13 mouse cellular contexts compared by ENCODE assay signal in the genomic region with DNA sequence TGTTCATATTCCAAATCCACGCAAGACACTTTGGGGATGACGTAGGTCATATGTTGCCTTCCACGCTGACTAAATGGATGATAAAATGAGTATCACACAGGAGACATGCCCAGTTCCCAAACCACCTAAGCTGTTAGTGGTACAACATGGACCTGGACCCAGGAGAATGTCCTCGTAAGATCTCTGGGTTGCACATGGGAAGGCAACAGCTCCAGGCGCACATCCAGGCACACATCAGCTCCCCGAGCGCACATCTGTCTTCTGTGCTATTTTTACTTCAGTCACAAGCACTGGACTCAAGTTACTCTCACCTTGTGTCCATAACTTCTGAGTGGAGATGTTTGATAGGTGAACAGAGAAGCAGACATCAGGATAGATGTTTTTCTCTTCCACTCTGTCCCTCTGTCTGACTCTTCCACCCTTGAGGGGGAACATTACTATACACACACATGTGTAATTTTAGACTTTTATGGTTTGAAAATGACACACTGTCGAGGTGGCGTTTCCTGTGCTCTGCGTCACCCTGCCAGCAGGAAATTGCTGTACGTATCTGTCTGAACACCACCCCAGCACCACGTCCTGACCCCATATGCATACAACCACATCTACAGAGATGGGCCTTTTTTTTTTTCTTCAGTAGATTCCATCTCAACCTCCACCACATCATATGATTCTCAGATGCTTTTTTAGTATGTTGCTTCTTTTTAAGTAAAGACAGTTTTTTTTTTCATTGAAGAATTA. TPM values are rescaled to one million over a fixed set of nuclear protein-coding genes. Genes with fewer than 3 reads are reported as not detected.
DNase-seq lines count a peak whose midpoint lies in the region; ATAC-seq and TF ChIP-seq lines count a peak whose summit lies in the region.
"Had no signal": no experiment of that assay in that cellular context is flagged by ENCODE, and none has a peak within 500 bp of the region (broad histone marks: within the 10 kb centered on the region; RNA-seq: fewer than 3 reads in every experiment).

No protein-coding gene starts in this region.

- no peaks in the 10 kb centered on the region for H3K36me3 ChIP-seq in heart, postnatal 0 days (replicated peaks; ENCODE audit: control insufficient read depth, insufficient read depth, low read length)
- H3K36me3 ChIP-seq: intestine, embryonic 15.5 days had no signal

- H3K9me3 ChIP-seq in heart, postnatal 0 days (replicated peaks; ENCODE audit: control insufficient read depth, low read length) = no peaks in the 10 kb centered on the region
- H3K9me3 ChIP-seq: forebrain, embryonic 13.5 days; intestine, embryonic 15.5 days had no signal

- ATAC-seq in heart, postnatal 0 days (ENCODE audit: insufficient read depth, low read depth) = peak; percentile 53; the same call in 1 of the 2 replicates
- ATAC-seq in common myeloid progenitor, adult 5-6 weeks (replicated peaks; ENCODE audit: low read depth, poor library complexity, severe bottlenecking) = peak; percentile 93
- peak; percentile 76 for ATAC-seq in monocyte, adult 5-6 weeks (replicated peaks; ENCODE audit: insufficient number of reproducible peaks, low FRiP score, low TSS enrichment, poor library complexity, severe bottlenecking)
- ATAC-seq: forebrain, embryonic 13.5 days; intestine, embryonic 15.5 days had no signal

- no peak overlapping the region for H3K9ac ChIP-seq in heart, postnatal 0 days (replicated peaks; ENCODE audit: low read depth, low read length)
- H3K9ac ChIP-seq: forebrain, embryonic 13.5 days; intestine, embryonic 15.5 days; liver, embryonic 14.5 days had no signal

- WGBS in heart, postnatal 0 days = 40% methylated on average over 12 of the region's 12 CpGs

- H3K27me3 ChIP-seq in heart, postnatal 0 days (ENCODE audit: control insufficient read depth, insufficient read depth, low read length) = no peaks in the 10 kb centered on the region
- H3K27me3 ChIP-seq: forebrain, embryonic 13.5 days; intestine, embryonic 15.5 days had no signal

- no peak overlapping the region for H3K4me3 ChIP-seq in heart, postnatal 0 days (ENCODE audit: low read depth, low read length)
- H3K4me3 ChIP-seq: forebrain, embryonic 13.5 days; intestine, embryonic 15.5 days had no signal

- H3K27ac ChIP-seq in heart, postnatal 0 days (ENCODE audit: low read depth) = 0 out of 2 replicates have a peak overlapping the region, but pooled peaks have one; percentile 12
- H3K27ac ChIP-seq: forebrain, embryonic 13.5 days; intestine, embryonic 15.5 days; liver, embryonic 14.5 days had no signal

- TF ChIP-seq CTCF in heart, postnatal 0 days (IDR thresholded peaks at IDR 0.05; ENCODE audit: low read depth) = no peak

- peaks cover 26% of the 10 kb centered on the region for H3K4me1 ChIP-seq in heart, postnatal 0 days (ENCODE audit: control insufficient read depth, insufficient read depth)
- H3K4me1 ChIP-seq: forebrain, embryonic 13.5 days; intestine, embryonic 15.5 days had no signal

- no peak overlapping the region for H3K4me2 ChIP-seq in heart, postnatal 0 days (ENCODE audit: low read depth, low read length)
- H3K4me2 ChIP-seq: forebrain, embryonic 13.5 days; intestine, embryonic 15.5 days had no signal

- no peak for DNase-seq in heart, postnatal 0 days (ENCODE audit: low spot score)
- no peak for DNase-seq in heart, postnatal 4 days
- DNase-seq in thymus, postnatal 25 days = peak; percentile 63
- no peak for DNase-seq in ovary, postnatal 14 days (ENCODE audit: low spot score)
- no peak for DNase-seq in kidney, postnatal 4 days
- DNase-seq: cerebellum, adult 9-10 months; right cerebral cortex, adult 18-20 months had no signal

- no peak for TF ChIP-seq EP300 in heart, postnatal 0 days (IDR thresholded peaks at IDR 0.05; ENCODE audit: low read depth)

RNA-seq across cellular contexts. Expression of gene Sytl2, which starts 51.6 kb away (rescaled TPM):
- total RNA-seq in heart, postnatal 0 days (2014; rRNA removed; ENCODE audit: low replicate concordance) = 4.6 and 7.0 TPM in 2 replicates
- polyA plus RNA-seq in heart, postnatal 0 days (2015; fragmentation: Nextera tagmentation; extraction: Ambion mirVana) = 8.0 and 8.7 TPM in 2 replicates
- total RNA-seq in heart, postnatal 4 days (2021) = 10 to 100 TPM; 15.5 to 15.9 TPM
- total RNA-seq in common myeloid progenitor, adult 5-6 weeks (2017) = 0.39 TPM in 1 of 2 replicates, not detected in the other
- 36.5 to 148 TPM (median 38.1 TPM) in 3 replicates for total RNA-seq in monocyte, adult 5-6 weeks (2017)
- total RNA-seq: MEL had no signal
